ENCODE assay signal across 10 mouse cellular contexts in the genomic region with DNA sequence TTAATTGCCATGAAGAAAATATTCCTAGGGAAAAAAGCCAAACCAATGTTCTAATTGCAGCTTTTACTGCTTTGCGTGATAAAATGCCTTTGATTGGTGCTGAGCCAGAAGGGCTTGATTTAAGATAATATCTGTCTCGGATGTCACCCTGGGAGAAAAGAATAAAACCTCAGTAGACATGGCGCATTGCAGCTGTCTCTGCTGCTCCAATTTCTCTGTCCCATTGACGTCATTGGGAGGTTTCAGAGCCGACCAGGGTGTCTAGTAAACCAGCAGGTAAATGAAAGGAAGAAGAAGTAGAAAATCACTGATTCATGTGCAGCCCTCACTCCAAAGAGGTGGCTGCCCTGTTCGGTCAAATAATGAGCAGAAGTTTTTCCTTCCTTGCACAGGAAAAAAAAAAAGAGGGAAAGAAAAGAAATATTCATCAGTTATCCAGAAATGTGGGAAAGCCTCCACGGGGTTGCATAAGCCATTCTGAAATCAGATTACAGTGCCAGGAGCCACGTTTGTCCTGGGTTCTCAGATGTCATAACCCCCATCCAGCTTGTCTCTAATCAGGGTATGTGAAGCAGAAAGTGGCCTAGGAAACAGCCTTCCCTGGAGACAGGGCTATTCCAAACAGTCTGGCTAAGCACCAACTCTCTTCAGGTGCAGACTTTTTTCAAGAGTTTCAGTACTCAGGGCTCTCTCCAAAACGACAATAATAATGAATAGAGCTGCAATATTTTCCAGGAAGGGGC.
DNase-seq lines count a peak whose midpoint lies in the region; TF ChIP-seq lines count a peak whose summit lies in the region.
"Had no signal": no experiment of that assay in that cellular context is flagged by ENCODE, and none has a peak within 500 bp of the region (broad histone marks: within the 10 kb centered on the region; RNA-seq: fewer than 3 reads in every experiment).

No protein-coding gene starts in this region.

- no peaks in the 10 kb centered on the region for H3K27me3 ChIP-seq in kidney, adult 2 months (replicated peaks; ENCODE audit: control insufficient read depth, insufficient read depth, low read length)

- 31% methylated on average over 9 of the region's 9 CpGs for WGBS in kidney, adult 2 months

- TF ChIP-seq POLR2A in kidney, adult 2 months (IDR thresholded peaks at IDR 0.05; ENCODE audit: low read depth, low read length): no peak

- no peaks in the 10 kb centered on the region for H3K36me3 ChIP-seq in kidney, adult 2 months (ENCODE audit: control insufficient read depth, insufficient read depth, low read length)

- intact Hi-C loops in gastrocnemius, postnatal 14 days (cut with DNase I; ENCODE audit: low total_unique reads): no loop called here

- no peak overlapping the region for H3K27ac ChIP-seq in kidney, adult 2 months (ENCODE audit: insufficient read depth, low read depth, low read length)
- H3K27ac ChIP-seq: macrophage had no signal

- H3K4me3 ChIP-seq in kidney, adult 2 months (ENCODE audit: insufficient read depth, low read depth, low read length): no peak overlapping the region
- H3K4me3 ChIP-seq: erythroblast, embryonic 14.5 days had no signal

- H3K4me1 ChIP-seq in kidney, adult 2 months (ENCODE audit: control insufficient read depth, insufficient read depth, low read length): no peaks in the 10 kb centered on the region; the same call in 1 of the 2 replicates

- peak; percentile 28 for DNase-seq in kidney, adult 2 months
- no peak for DNase-seq in kidney, adult 18-20 months
- DNase-seq in adrenal gland, postnatal 10 days: peak; percentile 46
- peak; percentile 26 for DNase-seq in cerebellum, adult 11 months
- DNase-seq in gastrocnemius, postnatal 14 days: peak; percentile 19
- DNase-seq in layer of hippocampus, adult 8-10 months (ENCODE audit: low spot score in 2 of 2): no peak
- no peak for DNase-seq in spleen, postnatal 4 days (ENCODE audit: low spot score in 2 of 2)
- DNase-seq: right cerebral cortex, adult 18-20 months had no signal

- TF ChIP-seq CTCF in kidney, adult 2 months (conservative IDR thresholded peaks at IDR 0.05; ENCODE audit: insufficient read depth, insufficient read length, low read depth, low read length): no peak

Comparison
In these comparisons a context has a peak if more than half of its experiments do, and no peak if none do; other contexts are left out.
1. DNase-seq: peak in kidney, adult 2 months (single experiment), adrenal gland, postnatal 10 days (single experiment), cerebellum, adult 11 months (single experiment) and gastrocnemius, postnatal 14 days (single experiment); none in kidney, adult 18-20 months (single experiment), layer of hippocampus, adult 8-10 months (0 of 2) and spleen, postnatal 4 days (0 of 2).